13 mouse cellular contexts compared by ENCODE assay signal in the genomic region with DNA sequence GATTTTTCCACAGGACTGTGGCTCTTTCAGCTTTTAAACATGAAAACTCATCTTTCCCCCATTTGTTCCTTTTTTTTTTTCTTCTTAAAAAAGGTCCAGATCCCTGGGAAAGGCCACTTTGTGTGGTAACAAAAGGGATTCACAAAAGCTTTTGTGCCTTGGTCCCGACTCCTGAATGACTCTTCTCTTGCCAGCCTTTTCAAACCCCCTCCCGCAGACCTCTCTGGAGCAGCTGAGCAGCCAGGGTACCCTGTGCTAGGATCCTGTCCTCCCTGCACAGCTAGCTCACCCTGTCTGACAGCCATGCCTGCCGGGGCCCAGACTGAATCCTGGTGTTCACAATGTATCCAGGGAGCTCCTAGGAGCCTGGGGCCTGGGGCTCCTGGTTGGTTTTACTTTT. TPM values are rescaled to one million over a fixed set of nuclear protein-coding genes. Genes with fewer than 3 reads are reported as not detected.
DNase-seq lines count a peak whose midpoint lies in the region; ATAC-seq and TF ChIP-seq lines count a peak whose summit lies in the region.
"Had no signal": no experiment of that assay in that cellular context is flagged by ENCODE, and none has a peak within 500 bp of the region (broad histone marks: within the 10 kb centered on the region; RNA-seq: fewer than 3 reads in every experiment).

No protein-coding gene starts in this region.

- H3K9ac ChIP-seq in forebrain, embryonic 11.5 days (ENCODE audit: low read length) = no peak overlapping the region; the same call in 1 of the 2 replicates
- no peak overlapping the region for H3K9ac ChIP-seq in forebrain, postnatal 0 days
- no peak overlapping the region for H3K9ac ChIP-seq in hindbrain, embryonic 12.5 days
- H3K9ac ChIP-seq in stomach, postnatal 0 days (ENCODE audit: low read length) = no peak overlapping the region
- H3K9ac ChIP-seq: lung, embryonic 14.5 days had no signal

- TF ChIP-seq CTCF in forebrain, postnatal 0 days (IDR thresholded peaks at IDR 0.05; ENCODE audit: low read depth) = no peak
- TF ChIP-seq CTCF in layer of hippocampus, adult 2 months (conservative IDR thresholded peaks at IDR 0.05) = no peak
- no peak for TF ChIP-seq CTCF in stomach, postnatal 0 days (IDR thresholded peaks at IDR 0.05; ENCODE audit: low read depth)

- no peak for ATAC-seq in forebrain, embryonic 11.5 days (replicated peaks; ENCODE audit: low FRiP score)
- ATAC-seq in forebrain, postnatal 0 days = no peak
- ATAC-seq in hindbrain, embryonic 12.5 days (ENCODE audit: low FRiP score) = no peak
- no peak for ATAC-seq in stomach, postnatal 0 days (ENCODE audit: low FRiP score, low TSS enrichment)

- H3K4me3 ChIP-seq in forebrain, embryonic 11.5 days (ENCODE audit: low read depth, low read length) = no peak overlapping the region
- no peak overlapping the region for H3K4me3 ChIP-seq in forebrain, postnatal 0 days (ENCODE audit: low read depth, low read length)
- H3K4me3 ChIP-seq in layer of hippocampus, adult 2 months = no peak overlapping the region
- no peak overlapping the region for H3K4me3 ChIP-seq in hindbrain, embryonic 12.5 days
- H3K4me3 ChIP-seq in stomach, postnatal 0 days (ENCODE audit: low read depth, low read length) = no peak overlapping the region

- H3K27ac ChIP-seq in forebrain, embryonic 11.5 days (ENCODE audit: low read depth, low read length) = peak overlapping the region; percentile 60
- no peak overlapping the region for H3K27ac ChIP-seq in forebrain, postnatal 0 days (ENCODE audit: low read depth, low read length)
- peak overlapping the region; percentile 61 for H3K27ac ChIP-seq in layer of hippocampus, adult 2 months
- peak overlapping the region; percentile 66 for H3K27ac ChIP-seq in hindbrain, embryonic 12.5 days
- H3K27ac ChIP-seq in stomach, postnatal 0 days (replicated peaks) = no peak overlapping the region

- WGBS in forebrain, embryonic 11.5 days = 12% methylated on average over 3 of the region's 3 CpGs
- WGBS in forebrain, postnatal 0 days = 12% methylated on average over 3 of the region's 3 CpGs
- WGBS in hindbrain, embryonic 12.5 days = 35% methylated on average over 3 of the region's 3 CpGs
- 71% methylated on average over 3 of the region's 3 CpGs for WGBS in stomach, postnatal 0 days

- no peaks in the 10 kb centered on the region for H3K36me3 ChIP-seq in forebrain, embryonic 11.5 days (ENCODE audit: control insufficient read depth, insufficient read depth, low read length)
- H3K36me3 ChIP-seq in forebrain, postnatal 0 days (ENCODE audit: insufficient read depth) = no peaks in the 10 kb centered on the region
- no peaks in the 10 kb centered on the region for H3K36me3 ChIP-seq in hindbrain, embryonic 12.5 days
- no peaks in the 10 kb centered on the region for H3K36me3 ChIP-seq in stomach, postnatal 0 days (ENCODE audit: control insufficient read depth, insufficient read depth, low read length)

- no peaks in the 10 kb centered on the region for H3K27me3 ChIP-seq in forebrain, embryonic 11.5 days (ENCODE audit: control insufficient read depth, insufficient read depth, low read length)
- no peaks in the 10 kb centered on the region for H3K27me3 ChIP-seq in forebrain, postnatal 0 days (ENCODE audit: insufficient read depth, low read length)
- no peaks in the 10 kb centered on the region for H3K27me3 ChIP-seq in hindbrain, embryonic 12.5 days
- no peaks in the 10 kb centered on the region for H3K27me3 ChIP-seq in stomach, postnatal 0 days (ENCODE audit: control insufficient read depth, insufficient read depth, low read length)

- DNase-seq in forebrain, embryonic 11.5 days (ENCODE audit: low spot score) = no peak
- DNase-seq in forebrain, postnatal 0 days = no peak
- no peak for DNase-seq in layer of hippocampus, adult 2 months (ENCODE audit: low spot score in 2 of 2)
- DNase-seq in layer of hippocampus, adult 9-10 months (ENCODE audit: low spot score) = no peak
- peak; percentile 24 for DNase-seq in neural tube, embryonic 10.5 days (ENCODE audit: extremely low spot score, low spot score)
- DNase-seq in stomach, postnatal 0 days (ENCODE audit: low spot score) = no peak
- DNase-seq in layer of hippocampus, adult 8-10 months (ENCODE audit: low spot score in 2 of 2) = no peak
- DNase-seq: adrenal gland, postnatal 25 days; cerebellum, adult 11-12 months; gastrocnemius, postnatal 14 days; lung, embryonic 14.5 days; spleen, adult 18-20 months had no signal

- no peaks in the 10 kb centered on the region for H3K9me3 ChIP-seq in forebrain, embryonic 11.5 days (ENCODE audit: control insufficient read depth, low read length)
- no peaks in the 10 kb centered on the region for H3K9me3 ChIP-seq in forebrain, postnatal 0 days (ENCODE audit: low read length)
- H3K9me3 ChIP-seq in hindbrain, embryonic 12.5 days (replicated peaks) = no peaks in the 10 kb centered on the region
- H3K9me3 ChIP-seq in stomach, postnatal 0 days (ENCODE audit: control insufficient read depth, low read length) = no peaks in the 10 kb centered on the region

- H3K4me2 ChIP-seq in forebrain, embryonic 11.5 days (ENCODE audit: low read depth, low read length, severe bottlenecking) = no peak overlapping the region
- no peak overlapping the region for H3K4me2 ChIP-seq in forebrain, postnatal 0 days (ENCODE audit: low read depth)
- H3K4me2 ChIP-seq in hindbrain, embryonic 12.5 days (replicated peaks) = no peak overlapping the region
- no peak overlapping the region for H3K4me2 ChIP-seq in stomach, postnatal 0 days (replicated peaks; ENCODE audit: low read depth)
- H3K4me2 ChIP-seq: lung, embryonic 14.5 days had no signal

- peaks cover 5% of the 10 kb centered on the region; the same call in 1 of the 2 replicates for H3K4me1 ChIP-seq in forebrain, embryonic 11.5 days (replicated peaks; ENCODE audit: control insufficient read depth, insufficient read depth, low read length)
- no peaks in the 10 kb centered on the region for H3K4me1 ChIP-seq in forebrain, postnatal 0 days (ENCODE audit: insufficient read depth)
- peaks cover 7% of the 10 kb centered on the region; the same call in 1 of the 2 replicates for H3K4me1 ChIP-seq in hindbrain, embryonic 12.5 days
- no peaks in the 10 kb centered on the region for H3K4me1 ChIP-seq in stomach, postnatal 0 days (replicated peaks; ENCODE audit: control insufficient read depth, insufficient read depth)

- no peak for TF ChIP-seq EP300 in stomach, postnatal 0 days (optimal IDR thresholded peaks at IDR 0.05)

RNA-seq across cellular contexts. Expression of gene Xxylt1, which starts 47.2 kb away (rescaled TPM):
- 14.5 and 14.7 TPM in 2 replicates for polyA plus RNA-seq in forebrain, embryonic 11.5 days (2014; fragmentation: Nextera tagmentation; extraction: Ambion mirVana)
- total RNA-seq in forebrain, postnatal 0 days (2014; rRNA removed) = 17.4 and 24.3 TPM in 2 replicates
- 8.6 and 14.0 TPM in 2 replicates for polyA plus RNA-seq in forebrain, postnatal 0 days (2015; fragmentation: Nextera tagmentation; extraction: Ambion mirVana)
- total RNA-seq in layer of hippocampus, adult 2 months (2021) = 10 to 100 TPM; 18.2 to 19.0 TPM
- polyA plus RNA-seq in hindbrain, embryonic 12.5 days (2016; fragmentation: Nextera tagmentation; extraction: Ambion mirVana) = 16.8 and 17.9 TPM in 2 replicates
- 7.2 and 7.3 TPM in 2 replicates for polyA plus RNA-seq in stomach, postnatal 0 days (2015; fragmentation: Nextera tagmentation; extraction: Ambion mirVana)
- 10 to 100 TPM; 17.9 to 21.7 (median 20.6) TPM for total RNA-seq in layer of hippocampus, adult 8-10 months (2022)

Comparison
In these comparisons a context has a peak if more than half of its experiments do, and no peak if none do; other contexts are left out.
1. H3K27ac ChIP-seq: peak in forebrain, embryonic 11.5 days (single experiment), layer of hippocampus, adult 2 months (single experiment) and hindbrain, embryonic 12.5 days (single experiment); none in forebrain, postnatal 0 days (single experiment) and stomach, postnatal 0 days (single experiment).